Mouse (Mus musculus) heart, adult 2 months (tissue): Measurements from ENCODE around the gene Plod3. TPM values are rescaled to one million over a fixed set of nuclear protein-coding genes. Genes with fewer than 3 reads are reported as not detected.
A peak's percentile ranks its signal among the peaks of the same experiment; 100 is the strongest.

Experiments
- DNase-seq, 2 experiments: peaks; one replicate each; pipeline ENCODE4 v3.0.0; 2021
- H3K27ac ChIP-seq: fragments of 200-600 bp; 2 replicates; pipeline ENCODE4 v1.8.1; 2022
- H3K27me3 ChIP-seq: fragments of 200-500 bp; 2 replicates; pipeline ENCODE4 v1.6.1; 2012; ENCODE audit warnings: mild to moderate bottlenecking, low read length, inconsistent platforms, mixed read lengths; ENCODE audit not compliant: control insufficient read depth, insufficient read depth
- H3K36me3 ChIP-seq: fragments of 200-500 bp; 2 replicates; pipeline ENCODE4 v1.6.1; 2012; ENCODE audit warnings: low read length, inconsistent platforms; ENCODE audit not compliant: control insufficient read depth, insufficient read depth
- H3K4me1 ChIP-seq: fragments of 200-500 bp; 2 replicates; pipeline ENCODE4 v1.6.1; 2011; ENCODE audit warnings: low read length; ENCODE audit not compliant: control insufficient read depth, insufficient read depth
- H3K4me3 ChIP-seq: fragments of 200-600 bp; 2 replicates; pipeline ENCODE4 v1.8.1; 2022
- H3K79me2 ChIP-seq: fragments of 200-500 bp; replicated peaks from 2 replicates; pipeline ENCODE4 v1.6.1; 2012; ENCODE audit warnings: mild to moderate bottlenecking, inconsistent platforms, low read length, moderate library complexity, mixed read lengths; ENCODE audit not compliant: control insufficient read depth, insufficient read depth
- H3K9ac ChIP-seq: fragments of 200-500 bp; 2 replicates; pipeline ENCODE4 v1.6.1; 2012; ENCODE audit warnings: low read depth, mild to moderate bottlenecking, control low read depth, inconsistent platforms, low read length, mixed read lengths
- CTCF ChIP-seq: fragments of 200-600 bp; IDR thresholded peaks from 2 replicates; pipeline ENCODE4 v1.8.1; 2022; ENCODE audit warnings: antibody characterized with exemption, mild to moderate bottlenecking, moderate library complexity
- EP300 ChIP-seq: fragments of 200-500 bp; IDR thresholded peaks from 2 replicates; pipeline ENCODE4 v1.6.1; 2011; ENCODE audit warnings: low read depth, low read length, control low read depth; ENCODE audit not compliant: insufficient read depth
- POLR2A ChIP-seq: fragments of 200-500 bp; IDR thresholded peaks from 2 replicates; pipeline ENCODE4 v1.6.1; 2011; ENCODE audit warnings: mild to moderate bottlenecking, low read depth, low read length, control low read depth; ENCODE audit not compliant: insufficient read depth
- WGBS: fragments of 180-500 bp; shearing (Covaris S2); methylation state at CpG from one replicate; pipeline ENCODE4 v1.1.7; 2018; 5-methylcytosine and 5-hydroxymethylcytosine counted together
- intact Hi-C: fragments of 180-260 bp; cut with DNase I; formaldehyde crosslinking; loops from one replicate; pipeline ENCODE4 v1.15.1; 2025
- polyA plus RNA-seq: library from polyadenylated mRNA; depleted of rRNA; stranded (reverse); fragments of >200 nt; gene quantifications from 2 replicates; pipeline ENCODE4 v1.2.3, GENCODE M21; 2012
- total RNA-seq, 2 experiments: library from RNA; stranded (reverse); gene quantifications; 2 replicates each; pipeline ENCODE4 v1.2.3; 2021

The Plod3 gene
- total and polyA plus RNA-seq, 3 experiments, result 30.8 to 37.1 (median 32.0) TPM

GRCm38 (mm10) chr5:136961334-136961982, 25.4 kb upstream of the Plod3 start:
- H3K9ac ChIP-seq, result peak overlapping the region; percentile 84
- no peaks in the 10 kb centered on the region for H3K36me3 ChIP-seq
- intact Hi-C loops, result loop anchor here (10.0 kb wide), 1 partner anchor 383 kb away; no protein-coding TSS in a partner anchor
- WGBS, result 29% methylated on average over 5 of the region's 5 CpGs
- TF ChIP-seq CTCF (no peak), EP300 (no peak), POLR2A (no peak)
- peaks cover 9% of the 10 kb centered on the region for H3K4me1 ChIP-seq
- H3K79me2 ChIP-seq, result no peaks in the 10 kb centered on the region; the same call in 1 of the 2 replicates
- peak overlapping the region; percentile 98 for H3K4me3 ChIP-seq
- H3K27ac ChIP-seq, result peak overlapping the region; percentile 97
- peak in 1 of 2 experiments; percentile 35 for DNase-seq
- H3K27me3 ChIP-seq, result no peaks in the 10 kb centered on the region

- no peaks in the 10 kb centered on the region for H3K27me3 ChIP-seq
- H3K36me3 ChIP-seq, result peaks cover 2% of the 10 kb centered on the region; the same call in 1 of the 2 replicates
- TF ChIP-seq POLR2A, result peak; percentile 85
- TF ChIP-seq CTCF, result no peak
- no peak; the same call in 1 of the 2 replicates for TF ChIP-seq EP300
- no peaks in the 10 kb centered on the region for H3K79me2 ChIP-seq
- H3K9ac ChIP-seq, result peak overlapping the region; percentile 84
- peak overlapping the region; percentile 97 for H3K27ac ChIP-seq
- H3K4me1 ChIP-seq, result peaks cover 13% of the 10 kb centered on the region
- DNase-seq, result peak; percentile 91 to 95
- intact Hi-C loops, result loop anchor here (1.0 to 10.0 kb wide), 3 partner anchors 9 to 383 kb away; partner anchors contain the start of gene Fis1
- H3K4me3 ChIP-seq, result peak overlapping the region; percentile 98
- WGBS, result under 1% methylated on average over 20 of the region's 20 CpGs
Measured at GRCm38 (mm10) chr5:136961983-136962461, 24.8 kb upstream of the Plod3 start.

GRCm38 (mm10) chr5:136962501-136962900, 24.3 kb upstream of the Plod3 start:
- intact Hi-C loops, result loop anchor here (1.0 to 10.0 kb wide), 3 partner anchors 9 to 382 kb away; partner anchors contain the start of gene Fis1
- DNase-seq, result peak; percentile 84 to 88
- no peaks in the 10 kb centered on the region for H3K79me2 ChIP-seq
- peak overlapping the region; percentile 98 for H3K4me3 ChIP-seq
- H3K9ac ChIP-seq, result peak overlapping the region; percentile 66
- TF ChIP-seq POLR2A, result no peak
- TF ChIP-seq CTCF, result no peak; the same call in 1 of the 2 replicates
- 0 out of 2 replicates have a peak, but pooled peaks have one; percentile 17 for TF ChIP-seq EP300
- H3K27me3 ChIP-seq, result no peaks in the 10 kb centered on the region
- peak overlapping the region; percentile 97 for H3K27ac ChIP-seq
- peaks cover 5% of the 10 kb centered on the region; the same call in 1 of the 2 replicates for H3K36me3 ChIP-seq
- WGBS, result 2% methylated on average over 10 of the region's 10 CpGs
- peaks cover 16% of the 10 kb centered on the region for H3K4me1 ChIP-seq

GRCm38 (mm10) chr5:136962966-136963540, 23.8 kb upstream of the Plod3 start:
- H3K9ac ChIP-seq, result no peak overlapping the region
- 69% methylated on average over 8 of the region's 8 CpGs for WGBS
- peaks cover 19% of the 10 kb centered on the region for H3K4me1 ChIP-seq
- no peaks in the 10 kb centered on the region for H3K27me3 ChIP-seq
- peaks cover 5% of the 10 kb centered on the region; the same call in 1 of the 2 replicates for H3K36me3 ChIP-seq
- intact Hi-C loops, result loop anchor here (1.0 to 10.0 kb wide), 3 partner anchors 10 to 382 kb away; partner anchors contain the start of gene Fis1
- TF ChIP-seq EP300 (no peak), POLR2A (no peak), CTCF (no peak)
- H3K79me2 ChIP-seq, result no peaks in the 10 kb centered on the region
- peak overlapping the region; percentile 98 for H3K4me3 ChIP-seq
- DNase-seq, result no peak
- peak overlapping the region; percentile 97 for H3K27ac ChIP-seq

- no peak for DNase-seq
- H3K79me2 ChIP-seq, result no peaks in the 10 kb centered on the region
- 37% methylated on average over 9 of the region's 9 CpGs for WGBS
- peaks cover 22% of the 10 kb centered on the region for H3K4me1 ChIP-seq
- intact Hi-C loops, result loop anchor here (10.0 kb wide), 1 partner anchor 380 kb away; no protein-coding TSS in a partner anchor
- peak overlapping the region; percentile 88 for H3K27ac ChIP-seq
- H3K4me3 ChIP-seq, result no peak overlapping the region
- no peak overlapping the region for H3K9ac ChIP-seq
- no peaks in the 10 kb centered on the region for H3K27me3 ChIP-seq
- TF ChIP-seq CTCF (no peak), EP300 (no peak), POLR2A (no peak)
- peaks cover 5% of the 10 kb centered on the region; the same call in 1 of the 2 replicates for H3K36me3 ChIP-seq
Measured at GRCm38 (mm10) chr5:136965210-136965609, 21.6 kb upstream of the Plod3 start.
